Mouse (Mus musculus) skeletal muscle tissue, adult 2 months (tissue): ENCODE measurements around the gene I0C0044D17Rik.
"Not testable (repeated sequence)": the region's sequence is repeated elsewhere in the genome, so short reads cannot be mapped to it uniquely, and the experiment has no call there.

ENCODE experiments used
- DNase-seq: peaks from one replicate; pipeline ENCODE4 v3.0.0-alpha.2; 2012; ENCODE audit warnings: low read depth, low spot score

The I0C0044D17Rik gene

DNA sequence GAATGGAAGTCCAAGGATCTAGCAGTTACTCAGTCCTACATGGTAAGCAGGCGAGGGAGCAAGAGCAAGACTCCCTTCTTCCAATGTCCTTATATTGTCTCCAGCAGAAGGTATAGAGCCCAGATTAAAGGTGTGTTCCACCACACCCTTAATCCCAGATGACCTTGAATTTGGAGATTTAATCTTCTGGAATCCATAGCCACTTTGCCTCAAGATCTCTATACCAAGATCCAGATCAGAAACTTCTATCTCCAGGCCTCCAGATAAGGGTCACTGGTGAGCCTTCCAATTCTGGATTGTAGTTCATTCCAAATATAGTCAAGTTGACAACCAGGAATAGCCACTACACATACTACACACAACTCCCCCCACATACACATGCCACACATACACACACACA is at the start of gene I0C0044D17Rik:
TSS of gene I0C0044D17Rik (minus strand) at position 101 of the 400 bp plus-strand sequence.
- DNase-seq: not testable (repeated sequence)

- DNase-seq: no peak
Observed at GRCm38 (mm10) chr4:98865386-98866237, 42.0 kb upstream of the I0C0044D17Rik start.

DNA sequence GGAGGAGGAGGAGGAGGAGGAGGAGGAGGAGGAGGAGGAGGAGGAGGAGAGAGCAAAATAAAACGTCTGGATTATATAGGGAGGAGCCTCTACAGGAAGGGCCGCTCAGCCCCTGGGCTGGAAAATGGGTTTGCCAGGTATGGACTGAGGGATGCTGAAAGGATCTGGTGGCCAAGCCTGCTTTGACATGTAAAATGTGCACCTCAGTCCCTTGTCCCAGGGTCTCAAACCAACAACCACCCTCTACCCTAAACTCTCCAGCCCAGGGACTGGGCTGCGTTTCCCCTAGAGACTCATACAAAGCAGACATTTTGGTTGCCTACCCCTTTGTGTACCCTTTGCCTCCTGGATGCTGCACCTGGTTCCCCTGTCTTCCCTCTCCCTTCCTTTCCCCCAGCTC is 40.9 kb upstream of the I0C0044D17Rik start:
- no peak for DNase-seq

GRCm38 (mm10) chr4:98864094-98864493 is 40.5 kb upstream of the I0C0044D17Rik start:
- no peak for DNase-seq

GRCm38 (mm10) chr4:98863451-98863850 is 39.8 kb upstream of the I0C0044D17Rik start:
- DNase-seq: no peak

- DNase-seq: no peak
Observed at GRCm38 (mm10) chr4:98858151-98858855, 34.7 kb upstream of the I0C0044D17Rik start.

GRCm38 (mm10) chr4:98857037-98857648 is 33.5 kb upstream of the I0C0044D17Rik start:
- no peak for DNase-seq

- DNase-seq: no peak
Observed at GRCm38 (mm10) chr4:98853926-98854325, 30.3 kb upstream of the I0C0044D17Rik start.

DNA sequence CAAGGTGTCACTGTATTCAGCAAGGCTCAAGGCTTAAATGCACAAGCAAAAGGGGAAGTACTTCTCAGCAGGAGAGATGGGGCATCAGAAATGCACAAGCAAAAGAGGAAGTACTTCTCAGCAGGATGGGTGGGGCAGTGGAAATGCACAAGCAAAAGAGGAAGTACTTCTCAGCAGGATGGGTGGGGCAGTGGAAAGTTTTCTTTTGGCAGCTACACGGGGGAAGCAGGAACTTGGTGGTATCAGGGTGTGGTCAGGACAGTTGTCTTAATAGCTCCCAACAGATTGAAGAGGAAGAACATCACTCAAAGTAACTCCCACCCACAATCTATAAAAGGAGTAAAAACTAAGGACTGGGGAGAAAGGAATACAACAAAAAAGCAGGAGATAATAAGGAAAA is 26.8 kb upstream of the I0C0044D17Rik start:
- not testable (repeated sequence) for DNase-seq

- DNase-seq: no peak
Observed at GRCm38 (mm10) chr4:98847120-98847885, 23.7 kb upstream of the I0C0044D17Rik start.

- DNase-seq: no peak
Observed at GRCm38 (mm10) chr4:98846396-98846795, 22.8 kb upstream of the I0C0044D17Rik start.

GRCm38 (mm10) chr4:98845687-98846125 is 22.1 kb upstream of the I0C0044D17Rik start:
- DNase-seq: no peak

DNA sequence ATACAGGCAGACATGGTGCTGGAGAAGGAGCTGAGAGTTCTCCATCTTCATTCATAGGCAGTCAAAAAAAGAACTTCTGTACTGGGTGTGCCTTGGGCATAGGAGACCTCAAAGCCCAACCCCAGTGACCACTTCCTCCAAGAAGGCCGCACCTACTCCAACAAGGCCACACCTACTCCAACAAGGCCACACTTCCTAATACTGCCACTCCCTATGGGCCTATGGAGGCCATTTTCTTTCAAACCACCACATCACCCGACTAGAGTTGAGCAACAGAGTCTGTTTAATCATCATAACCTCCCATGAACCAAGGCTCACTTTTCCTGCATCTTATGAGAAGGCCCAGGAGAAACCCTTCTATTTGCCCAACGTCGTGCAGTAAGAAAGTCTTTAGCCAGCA is 21.6 kb upstream of the I0C0044D17Rik start:
- no peak for DNase-seq

DNA sequence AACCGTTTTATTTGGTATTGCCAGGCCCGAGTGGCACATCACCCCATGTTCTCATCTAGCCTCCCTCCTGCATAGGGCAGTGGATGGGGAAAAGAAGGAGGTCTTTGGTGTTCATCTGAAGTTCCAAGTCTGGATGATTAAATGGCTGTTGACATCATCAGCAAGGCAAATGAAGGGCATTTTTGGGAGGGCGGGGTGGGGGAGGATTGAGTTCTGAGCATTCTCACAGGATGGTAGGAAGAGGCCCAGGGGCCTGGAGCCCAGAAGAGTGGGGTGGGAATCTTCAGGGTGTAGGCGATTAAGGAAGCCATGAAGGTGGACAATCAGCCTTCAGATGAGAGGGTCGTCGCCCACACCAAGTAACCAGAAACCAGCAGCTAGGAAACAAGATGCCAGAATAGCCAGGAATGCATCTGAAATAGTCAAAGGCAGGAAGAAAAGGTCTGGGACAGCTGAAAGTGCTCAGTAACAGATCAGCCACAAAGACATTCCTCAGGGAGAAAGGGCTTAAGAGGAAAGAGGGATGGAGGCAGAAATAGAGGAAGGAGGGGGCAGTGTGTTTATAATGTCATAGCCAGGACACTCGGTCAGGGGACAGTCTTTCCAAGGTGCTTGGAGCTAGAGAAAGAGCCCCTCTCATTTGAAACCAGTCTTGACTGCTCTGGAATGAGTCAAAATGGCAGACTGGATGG is 20.4 kb upstream of the I0C0044D17Rik start:
- DNase-seq: no peak

DNA sequence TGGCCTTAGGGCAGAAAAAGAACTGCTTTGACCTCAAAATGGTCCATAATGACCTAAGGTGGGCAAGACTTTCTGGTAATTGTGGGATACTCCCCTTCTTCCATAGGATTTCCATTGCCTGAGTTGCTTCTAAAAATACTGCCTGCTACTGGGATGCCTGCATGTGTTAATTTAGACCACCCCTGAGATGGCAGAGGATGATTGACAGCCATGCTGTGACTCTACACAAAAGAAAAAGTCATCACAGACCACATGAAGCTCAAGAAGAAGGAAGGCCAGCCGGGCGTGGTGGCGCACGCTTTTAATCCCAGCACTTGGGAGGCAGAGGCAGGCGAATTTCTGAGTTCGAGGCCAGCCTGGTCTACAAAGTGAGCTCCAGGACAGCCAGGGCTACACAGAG is 17.6 kb upstream of the I0C0044D17Rik start:
- DNase-seq: not testable (repeated sequence)

DNA sequence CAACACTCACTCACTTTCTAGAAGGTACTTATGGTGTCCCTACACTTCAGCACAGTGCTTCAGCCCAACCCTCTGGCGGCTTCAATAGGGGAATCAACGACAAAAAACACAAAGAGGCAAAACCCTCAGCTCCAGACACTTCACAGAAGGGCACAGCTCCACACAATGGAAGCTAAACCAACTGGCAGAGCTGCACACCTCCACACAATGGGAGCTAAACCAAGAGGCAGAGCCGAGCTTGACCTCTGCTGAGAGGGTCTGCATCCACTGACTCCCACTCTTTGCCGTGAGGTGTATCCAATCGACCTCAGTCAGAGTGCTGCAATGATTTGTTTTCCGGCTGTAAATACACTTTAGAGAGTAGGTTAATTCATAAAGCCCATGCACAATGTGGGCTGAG is 16.9 kb upstream of the I0C0044D17Rik start:
- no peak for DNase-seq

DNA sequence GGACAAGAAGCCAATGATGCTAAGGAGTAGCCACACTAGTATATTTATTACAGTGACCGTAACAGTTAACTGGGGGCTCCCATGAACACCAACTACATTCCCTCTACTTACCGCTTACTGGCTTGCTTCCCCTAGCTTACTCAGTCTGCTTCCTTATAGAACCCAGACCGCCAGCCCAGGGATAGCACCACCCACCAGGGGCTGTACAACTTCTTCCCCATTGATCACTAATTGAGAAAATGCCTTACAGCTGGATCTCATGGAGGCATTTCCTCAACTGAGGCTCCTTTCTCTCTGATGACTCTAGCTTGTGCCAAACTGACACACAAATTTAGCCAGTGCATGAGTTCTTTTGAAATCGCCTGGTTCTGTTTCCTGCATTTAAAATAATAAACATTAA is 15.3 kb upstream of the I0C0044D17Rik start:
- DNase-seq: no peak

- DNase-seq: no peak
Observed at GRCm38 (mm10) chr4:98837715-98838505, 14.3 kb upstream of the I0C0044D17Rik start.

DNA sequence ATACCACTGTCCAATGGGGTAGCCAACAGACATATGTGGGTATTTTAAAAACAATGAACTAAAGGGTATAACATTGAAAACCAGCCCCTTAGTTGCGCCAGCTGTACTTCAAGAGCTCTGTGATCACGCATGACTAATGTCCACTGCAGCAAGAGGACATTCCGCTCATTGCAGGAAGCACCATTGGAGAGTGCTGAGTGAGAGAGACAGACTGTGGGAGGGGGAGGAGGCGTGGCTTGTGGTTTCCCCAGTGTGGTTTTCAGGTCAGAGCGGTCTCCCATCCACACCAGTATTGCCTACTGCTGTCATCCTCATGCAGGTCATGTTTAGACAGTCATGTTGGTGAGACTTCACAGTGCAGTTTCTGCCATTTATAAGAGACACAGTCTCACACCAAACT is 12.9 kb upstream of the I0C0044D17Rik start:
- no peak for DNase-seq

DNA sequence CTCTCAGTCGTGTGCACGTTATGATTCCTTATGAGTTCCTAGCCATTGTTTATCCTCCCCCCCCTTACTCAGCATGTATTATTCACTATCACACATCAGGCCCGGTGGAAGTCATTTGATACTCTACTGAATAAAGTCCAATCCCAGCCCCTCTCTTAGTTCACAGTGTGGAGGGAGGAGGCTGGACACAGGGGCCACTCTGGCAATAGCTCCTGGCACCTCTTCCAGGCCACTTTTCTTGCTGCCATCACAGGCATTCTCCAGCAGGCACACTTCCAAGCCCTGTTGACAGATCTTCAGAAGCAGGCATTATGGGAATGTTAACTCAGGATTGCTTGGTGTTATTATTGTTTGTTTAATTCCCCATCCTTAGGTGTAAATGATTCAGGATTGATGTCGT is 11.1 kb upstream of the I0C0044D17Rik start:
- DNase-seq: no peak
